Mouse (Mus musculus): ENCODE data around the gene Diaph3.
"Not testable (repeated sequence)": the region's sequence is repeated elsewhere in the genome, so short reads cannot be mapped to it uniquely, and the experiment has no call there.

The Diaph3 gene

GRCm38 (mm10) chr14:87084906-87085305 is 56.1 kb downstream of the Diaph3 start:
- not testable (repeated sequence) for DNase-seq (ENCODE audit: extremely low read depth, low read depth, low spot score)

GRCm38 (mm10) chr14:87083911-87084310 is 57.1 kb downstream of the Diaph3 start:
- no peak for DNase-seq (ENCODE audit: extremely low read depth, low read depth, low spot score)

GRCm38 (mm10) chr14:87079725-87080124 is 61.3 kb downstream of the Diaph3 start:
- DNase-seq (ENCODE audit: extremely low read depth, low read depth, low spot score) = no peak

- DNase-seq (ENCODE audit: extremely low read depth, low read depth, low spot score) = no peak
Measured at GRCm38 (mm10) chr14:87075021-87075531, 66.0 kb downstream of the Diaph3 start.

- no peak for DNase-seq (ENCODE audit: extremely low read depth, low read depth, low spot score)
Measured at GRCm38 (mm10) chr14:87064281-87064680, 76.8 kb downstream of the Diaph3 start.

- DNase-seq (ENCODE audit: extremely low read depth, low read depth, low spot score) = no peak
Measured at GRCm38 (mm10) chr14:87056169-87056568, 84.9 kb downstream of the Diaph3 start.

GRCm38 (mm10) chr14:87051187-87051586 is 89.8 kb downstream of the Diaph3 start:
- DNase-seq (ENCODE audit: extremely low read depth, low read depth, low spot score) = no peak

GRCm38 (mm10) chr14:87044401-87044806 is 96.6 kb downstream of the Diaph3 start:
- DNase-seq (ENCODE audit: extremely low read depth, low read depth, low spot score) = no peak

DNA sequence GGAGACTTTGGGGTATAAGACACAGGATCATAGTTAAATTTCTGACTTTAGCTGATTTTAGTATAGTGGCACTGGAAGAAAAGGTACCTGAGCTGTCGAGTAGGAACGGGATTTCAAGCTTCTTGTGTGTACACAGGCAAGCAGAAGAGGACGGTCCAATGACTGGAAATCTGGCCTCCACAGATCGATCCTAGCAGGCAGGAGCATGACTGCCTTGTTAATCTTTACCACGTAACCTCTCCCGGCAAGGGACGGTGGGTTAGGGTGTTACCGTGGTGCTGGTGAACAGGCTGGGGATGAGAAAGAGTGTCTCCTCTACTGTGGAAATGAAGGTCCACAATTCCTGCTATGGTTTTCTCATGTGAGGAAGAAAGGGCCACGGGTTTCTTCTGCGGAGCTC is 120.8 kb downstream of the Diaph3 start:
- DNase-seq (ENCODE audit: extremely low read depth, low read depth, low spot score) = no peak

GRCm38 (mm10) chr14:87019687-87020086 is 121.3 kb downstream of the Diaph3 start:
- DNase-seq (ENCODE audit: extremely low read depth, low read depth, low spot score) = no peak

DNA sequence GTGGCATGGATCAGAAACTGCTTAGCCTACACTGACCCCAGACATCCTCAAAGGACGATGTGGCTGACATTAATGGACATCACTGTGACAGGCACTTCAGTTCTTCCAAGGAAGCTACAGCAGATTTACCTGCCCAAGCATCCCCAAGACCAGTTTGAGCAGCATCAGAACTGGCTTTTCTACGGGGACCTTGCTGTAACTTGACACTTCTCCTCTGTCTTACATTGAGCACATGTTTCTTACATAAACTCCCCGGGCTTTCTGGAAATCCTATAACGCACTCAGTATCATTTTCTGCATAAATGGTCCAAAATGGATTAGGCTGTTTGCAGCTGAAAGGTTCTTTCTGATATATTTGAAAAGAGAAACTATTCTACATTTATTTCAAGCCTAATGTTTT is 143.7 kb downstream of the Diaph3 start:
- no peak for DNase-seq (ENCODE audit: extremely low read depth, low read depth, low spot score)

- DNase-seq (ENCODE audit: extremely low read depth, low read depth, low spot score) = no peak
Measured at GRCm38 (mm10) chr14:86951169-86951568, 189.9 kb downstream of the Diaph3 start.

GRCm38 (mm10) chr14:86937953-86938352 is 203.1 kb downstream of the Diaph3 start:
- DNase-seq (ENCODE audit: extremely low read depth, low read depth, low spot score) = no peak

GRCm38 (mm10) chr14:86936424-86936823 is 204.6 kb downstream of the Diaph3 start:
- no peak for DNase-seq (ENCODE audit: extremely low read depth, low read depth, low spot score)

DNA sequence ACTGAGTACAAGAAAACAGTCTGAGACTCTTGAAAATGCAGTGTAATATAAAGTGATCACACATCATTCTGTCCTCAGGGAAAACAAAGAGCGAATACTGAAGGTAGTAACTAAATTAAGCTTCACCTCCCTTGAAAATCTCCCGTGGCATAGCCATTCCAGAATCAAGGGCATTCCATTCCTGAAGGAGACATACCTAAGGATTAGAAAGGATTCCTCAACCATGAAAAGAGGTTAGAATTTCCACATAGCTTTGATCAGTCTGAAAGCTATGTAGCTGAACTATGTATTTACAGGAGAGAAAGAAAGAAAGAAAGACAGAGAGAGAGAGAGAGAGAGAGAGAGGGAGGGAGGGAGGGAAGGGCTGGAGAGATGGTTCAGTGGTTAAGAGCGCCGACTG is 210.3 kb downstream of the Diaph3 start:
- no peak for DNase-seq (ENCODE audit: extremely low read depth, low read depth, low spot score)

GRCm38 (mm10) chr14:86926827-86927226 is 214.2 kb downstream of the Diaph3 start:
- no peak for DNase-seq (ENCODE audit: extremely low read depth, low read depth, low spot score)

GRCm38 (mm10) chr14:86898898-86899297 is 242.1 kb downstream of the Diaph3 start:
- DNase-seq (ENCODE audit: extremely low read depth, low read depth, low spot score) = no peak

DNA sequence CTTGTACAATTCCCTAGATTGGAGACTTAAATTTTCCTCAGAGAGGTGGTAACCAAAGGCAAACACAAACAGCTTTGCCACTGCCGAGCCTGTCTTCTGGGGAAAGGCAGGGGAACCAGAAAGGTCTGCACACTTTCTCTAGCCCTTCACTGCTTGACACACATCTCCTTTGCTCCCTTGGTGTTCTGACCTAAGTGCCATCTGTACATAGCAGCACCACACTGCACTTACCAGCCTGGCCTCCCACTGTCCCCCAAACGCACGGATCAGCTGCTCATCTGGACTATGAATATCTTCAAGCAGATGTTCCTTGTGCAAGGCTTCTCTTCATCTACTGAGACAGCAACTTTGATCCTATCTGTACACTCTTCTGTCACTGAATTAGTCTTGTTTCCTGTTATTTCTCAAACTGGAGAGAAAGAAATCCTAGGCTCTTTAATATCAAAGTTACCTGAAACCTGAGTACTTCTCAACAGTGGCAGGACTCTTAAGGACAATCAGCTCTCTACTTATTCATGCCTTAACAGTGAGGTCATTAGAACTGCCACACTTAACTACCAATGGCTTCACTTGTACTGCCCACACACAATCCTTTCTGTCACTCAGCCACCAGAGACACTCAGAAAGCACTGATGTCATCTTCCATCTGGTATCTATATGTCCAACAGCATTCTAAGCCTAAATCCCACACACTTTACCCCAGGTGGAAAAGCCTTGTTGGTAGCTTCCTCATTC is 251.8 kb downstream of the Diaph3 start:
- peak; percentile 37 for DNase-seq (ENCODE audit: extremely low read depth, low read depth, low spot score)

DNA sequence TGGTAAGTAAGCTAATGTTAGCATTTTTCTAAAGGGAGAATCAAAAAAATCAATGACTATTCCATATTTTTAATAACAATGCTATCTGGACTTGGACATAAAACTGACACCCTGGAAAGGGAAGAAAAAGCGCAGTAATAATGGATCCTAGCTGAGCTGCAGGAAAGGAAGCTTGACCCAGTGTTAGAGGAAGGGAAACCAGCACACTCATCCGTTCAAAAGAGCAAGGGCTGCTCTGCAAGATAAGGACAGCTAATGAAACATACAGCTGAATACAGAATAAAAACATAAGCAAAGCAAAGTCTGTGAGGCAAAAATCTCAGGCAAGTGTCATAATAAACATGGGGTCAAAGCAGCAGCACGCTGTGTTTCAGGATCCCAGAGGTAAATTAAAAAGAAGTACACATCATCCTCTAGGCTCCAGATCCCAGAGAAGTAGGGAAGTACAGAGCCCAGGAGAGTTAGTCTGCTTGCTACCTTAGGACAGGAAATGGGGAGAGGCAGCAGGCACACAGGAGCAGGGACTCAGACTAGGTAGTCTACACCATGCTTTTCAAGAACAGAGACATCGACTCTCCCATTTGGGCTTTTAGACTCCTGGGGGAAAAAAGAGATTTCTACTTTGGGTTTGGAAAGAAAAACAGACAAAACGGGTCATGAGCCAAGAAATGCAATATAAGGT is 255.5 kb downstream of the Diaph3 start:
- no peak for DNase-seq (ENCODE audit: extremely low read depth, low read depth, low spot score)

GRCm38 (mm10) chr14:86869536-86869935 is 271.5 kb downstream of the Diaph3 start:
- DNase-seq (ENCODE audit: extremely low read depth, low read depth, low spot score) = peak; percentile 34

DNA sequence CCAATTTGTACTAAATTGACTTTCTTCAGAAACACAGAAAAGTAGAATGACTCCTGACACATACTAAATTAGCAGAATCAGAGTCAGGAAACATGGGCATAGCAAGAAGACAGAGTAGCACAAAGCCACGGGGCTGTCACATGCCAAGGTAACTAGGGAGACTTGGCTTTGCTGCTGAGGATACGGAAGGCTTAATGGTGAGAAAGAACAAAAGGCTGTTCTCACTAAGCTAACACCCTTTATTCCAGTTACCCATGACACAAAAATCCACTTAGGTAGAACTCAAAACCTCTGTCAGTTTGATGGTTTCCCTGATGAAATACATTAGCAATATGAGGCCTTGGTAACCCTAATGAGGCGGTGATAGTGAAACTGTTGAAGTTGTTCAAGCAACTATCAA is 273.9 kb downstream of the Diaph3 start:
- DNase-seq (ENCODE audit: extremely low read depth, low read depth, low spot score) = no peak

- DNase-seq (ENCODE audit: extremely low read depth, low read depth, low spot score) = no peak
Measured at GRCm38 (mm10) chr14:86864053-86864452, 277.0 kb downstream of the Diaph3 start.
